Mouse (Mus musculus): ENCODE measurements around the gene Otos. TPM values are rescaled to one million over a fixed set of nuclear protein-coding genes. Genes with fewer than 3 reads are reported as not detected.

Otos gene
- polyA plus RNA-seq, 1 experiment from 2014 or later = 0.54 TPM

DNA sequence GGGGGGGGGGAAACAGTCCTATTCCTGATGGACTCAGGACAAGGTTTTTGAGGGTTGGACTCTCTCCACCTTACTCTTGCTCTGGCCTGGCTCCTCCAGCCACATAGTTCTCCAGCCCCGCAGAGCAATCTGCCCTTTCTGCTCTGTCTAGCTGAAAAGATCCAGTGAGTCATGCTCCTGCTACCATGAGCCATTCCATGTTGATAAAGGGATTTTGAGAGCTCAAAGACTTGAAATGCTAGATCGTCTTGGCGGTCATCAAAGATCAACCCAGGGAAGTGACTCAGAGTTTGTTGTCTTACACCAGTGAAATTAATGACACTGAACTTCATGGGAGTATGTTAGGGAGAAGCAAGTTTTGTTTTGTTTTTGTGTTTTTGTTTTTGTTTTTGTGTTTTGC lies 20.8 kb upstream of the Otos start:
- ATAC-seq (ENCODE audit: low FRiP score, low read depth) = no peak

DNA sequence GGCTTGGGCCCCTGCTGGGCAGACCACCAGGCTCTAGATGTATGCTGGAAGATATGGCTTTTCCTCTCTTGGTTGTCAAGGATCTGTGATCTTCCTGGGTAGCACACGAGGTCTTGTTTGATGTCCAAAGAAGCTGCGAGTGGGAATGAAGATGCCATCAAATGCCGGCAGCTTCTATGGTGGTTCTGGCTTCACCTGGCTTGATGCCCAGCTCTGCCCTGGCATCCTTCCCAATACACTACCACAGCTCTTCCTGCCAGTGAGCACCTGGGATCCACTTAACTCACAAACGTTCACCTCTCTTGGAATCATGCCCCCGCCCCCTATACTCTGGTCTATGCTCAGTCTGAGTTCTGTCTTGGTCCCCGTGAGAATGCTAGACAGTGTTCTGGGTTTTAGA lies 18.5 kb upstream of the Otos start:
- Histone ChIP-seq H3K27me3 (no peaks in the 10 kb centered on the region), H3K36me3 (no peaks in the 10 kb centered on the region), H3K4me3 (no peak overlapping the region), H3K4me1 (replicated peaks) (no peaks in the 10 kb centered on the region), H3K9ac (no peak overlapping the region), H3K4me2 (no peak overlapping the region), H3K27ac (replicated peaks) (no peak overlapping the region), H3K9me3 (no peaks in the 10 kb centered on the region)
- WGBS = 71% methylated on average over 6 of the region's 6 CpGs
- ATAC-seq (ENCODE audit: low FRiP score, low read depth) = no peak

More for the DNA sequence above, 20.8 kb upstream of the Otos start:
- Histone ChIP-seq H3K36me3 (no peaks in the 10 kb centered on the region), H3K27ac (replicated peaks) (no peak overlapping the region), H3K9ac (no peak overlapping the region), H3K27me3 (no peaks in the 10 kb centered on the region), H3K4me3 (no peak overlapping the region), H3K9me3 (no peaks in the 10 kb centered on the region), H3K4me1 (replicated peaks) (no peaks in the 10 kb centered on the region), H3K4me2 (no peak overlapping the region)
- WGBS = 95% methylated on average over 3 of the region's 3 CpGs

DNA sequence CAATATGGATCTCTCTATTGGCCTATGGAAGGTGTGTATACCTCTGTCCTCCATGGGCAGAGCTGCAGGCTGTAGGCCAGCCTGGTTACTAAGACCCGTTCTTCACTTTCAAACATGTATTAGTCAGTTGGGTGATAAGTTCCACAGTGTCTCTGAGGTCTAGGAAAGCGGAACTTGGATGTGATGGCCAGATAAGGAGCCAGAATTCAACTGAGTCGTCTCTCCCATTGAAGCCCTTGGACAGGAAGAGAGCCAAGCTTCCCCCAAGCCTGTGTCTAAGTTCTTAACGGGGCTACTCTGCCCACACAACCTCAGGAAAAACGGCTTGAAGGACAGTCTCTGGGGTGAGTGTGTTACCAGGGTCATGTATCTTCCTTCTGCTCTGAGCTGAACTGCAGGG lies 10.8 kb upstream of the Otos start:
- Histone ChIP-seq H3K27ac (replicated peaks) (no peak overlapping the region), H3K36me3 (no peaks in the 10 kb centered on the region), H3K4me1 (replicated peaks) (no peaks in the 10 kb centered on the region), H3K4me2 (no peak overlapping the region), H3K9me3 (no peaks in the 10 kb centered on the region), H3K4me3 (no peak overlapping the region), H3K27me3 (no peaks in the 10 kb centered on the region; the same call in 1 of the 2 replicates), H3K9ac (no peak overlapping the region)
- ATAC-seq (ENCODE audit: low FRiP score, low read depth) = no peak
- WGBS = 77% methylated on average over 5 of the region's 5 CpGs

DNA sequence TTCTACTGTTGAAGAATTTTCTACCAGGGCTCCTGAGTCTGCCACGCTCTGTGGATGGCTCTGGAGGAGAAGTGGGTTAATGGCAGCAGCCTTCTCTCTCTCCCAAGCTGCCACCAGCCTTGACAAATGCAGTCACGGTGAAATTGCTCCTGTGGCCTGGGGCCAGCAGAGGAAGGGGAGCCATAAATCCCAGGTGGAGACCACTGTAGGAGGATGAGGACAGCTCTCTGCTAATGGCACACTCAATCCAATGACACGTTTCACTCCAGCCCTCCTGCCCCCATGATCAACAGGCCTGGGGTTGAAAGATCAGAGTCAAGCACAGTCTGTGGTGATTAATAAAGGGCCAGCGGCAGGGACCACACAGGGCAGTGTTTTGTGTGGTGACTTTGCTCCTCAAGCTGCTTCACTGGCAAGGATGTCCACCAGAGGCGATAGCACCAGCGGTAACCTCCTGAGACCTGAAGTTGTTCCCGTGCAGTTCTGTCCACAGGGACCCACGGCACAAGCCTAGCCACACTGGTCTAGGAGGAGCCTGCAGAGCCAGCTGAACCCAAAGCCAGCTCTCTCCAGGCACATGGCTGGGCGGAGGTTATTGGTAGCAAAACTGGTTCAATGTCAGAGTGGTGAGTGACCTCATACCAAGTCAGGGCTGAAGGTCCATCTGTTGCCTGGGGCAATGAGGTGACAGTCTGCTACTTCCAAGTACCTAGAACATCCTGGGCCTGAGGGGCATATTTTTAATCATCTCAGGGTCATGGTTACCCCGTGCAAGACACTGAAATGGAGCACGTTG lies 8.6 kb upstream of the Otos start:
- H3K9ac ChIP-seq = no peak overlapping the region
- no peaks in the 10 kb centered on the region for H3K36me3 ChIP-seq
- no peak for ATAC-seq (ENCODE audit: low FRiP score, low read depth)
- no peaks in the 10 kb centered on the region for H3K4me1 ChIP-seq (replicated peaks)
- no peak overlapping the region for H3K4me2 ChIP-seq
- no peaks in the 10 kb centered on the region for H3K9me3 ChIP-seq
- no peak overlapping the region for H3K4me3 ChIP-seq
- no peak overlapping the region for H3K27ac ChIP-seq (replicated peaks)
- no peaks in the 10 kb centered on the region; the same call in 1 of the 2 replicates for H3K27me3 ChIP-seq
- WGBS = 74% methylated on average over 11 of the region's 11 CpGs

DNA sequence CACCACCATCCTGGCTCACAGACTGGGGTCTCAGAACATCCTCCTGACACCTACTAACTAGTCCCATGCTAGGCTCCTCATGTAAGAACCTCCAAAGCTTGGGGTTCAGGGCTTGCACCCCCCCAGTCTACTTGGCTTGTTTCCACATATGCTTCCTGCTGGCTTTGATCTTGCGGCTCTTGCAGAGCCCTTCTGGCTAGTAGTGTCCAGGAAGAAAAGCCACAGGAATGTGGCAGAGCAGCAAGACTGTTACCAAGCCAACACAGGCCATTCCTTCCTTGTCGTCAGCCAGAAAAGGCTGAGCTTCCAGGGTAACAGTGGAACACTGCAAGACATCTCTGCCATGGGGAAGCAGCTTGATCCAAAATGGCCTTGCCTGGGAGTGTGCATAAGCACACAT lies 6.0 kb upstream of the Otos start:
- H3K36me3 ChIP-seq = no peaks in the 10 kb centered on the region
- 49% methylated on average over 2 of the region's 2 CpGs for WGBS
- H3K4me1 ChIP-seq (replicated peaks) = no peaks in the 10 kb centered on the region; the same call in 1 of the 2 replicates
- no peak overlapping the region for H3K9ac ChIP-seq
- no peak overlapping the region for H3K4me3 ChIP-seq
- no peak overlapping the region for H3K27ac ChIP-seq (replicated peaks)
- no peaks in the 10 kb centered on the region for H3K9me3 ChIP-seq
- no peaks in the 10 kb centered on the region; the same call in 1 of the 2 replicates for H3K27me3 ChIP-seq
- no peak overlapping the region for H3K4me2 ChIP-seq
- no peak for ATAC-seq (ENCODE audit: low FRiP score, low read depth)

DNA sequence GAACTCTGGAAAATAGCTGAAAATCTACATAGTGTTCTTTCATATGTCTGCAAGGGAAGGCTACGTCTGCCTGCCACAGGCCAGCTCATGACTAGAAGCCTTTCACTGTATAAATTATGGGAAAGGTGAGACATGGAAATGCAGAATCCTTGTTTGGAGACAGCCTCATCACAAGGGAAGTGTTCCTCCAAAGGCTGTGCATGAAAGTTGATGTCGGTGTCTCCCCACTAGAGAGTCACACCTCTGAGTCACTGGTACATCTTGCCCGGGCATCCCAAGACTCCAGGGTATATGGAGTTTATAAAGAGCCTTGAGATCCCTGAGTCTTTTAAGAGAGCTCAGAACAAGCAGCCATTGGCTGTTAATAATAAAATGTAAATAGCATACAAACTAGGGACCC lies 4.5 kb upstream of the Otos start:
- Histone ChIP-seq H3K9ac (no peak overlapping the region), H3K27me3 (no peaks in the 10 kb centered on the region; the same call in 1 of the 2 replicates), H3K9me3 (no peaks in the 10 kb centered on the region), H3K4me3 (no peak overlapping the region), H3K27ac (replicated peaks) (no peak overlapping the region), H3K4me1 (replicated peaks) (no peaks in the 10 kb centered on the region; the same call in 1 of the 2 replicates), H3K4me2 (no peak overlapping the region), H3K36me3 (no peaks in the 10 kb centered on the region)
- WGBS = 92% methylated on average over 3 of the region's 3 CpGs
- ATAC-seq (ENCODE audit: low FRiP score, low read depth) = no peak

DNA sequence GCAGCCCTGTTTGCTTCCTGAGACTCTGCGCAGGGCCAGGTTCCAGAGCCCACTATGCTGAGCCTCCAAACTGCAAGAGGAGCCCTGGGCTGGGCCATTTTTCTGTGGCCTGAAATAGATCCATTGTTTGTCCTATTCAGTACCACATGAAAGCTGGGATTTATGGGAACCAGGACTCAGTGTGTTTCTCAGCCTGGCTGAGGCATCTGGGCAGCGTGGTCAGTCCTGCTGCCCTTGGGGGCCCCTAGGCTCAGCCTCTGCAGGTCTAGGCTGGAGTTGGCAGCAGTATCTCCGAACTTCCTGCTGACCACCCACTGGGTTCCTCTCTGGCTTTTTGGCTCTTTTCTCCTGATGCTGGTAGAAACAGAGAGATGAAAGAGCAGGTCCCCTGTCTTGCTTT lies 2.8 kb upstream of the Otos start:
- no peak for ATAC-seq (ENCODE audit: low FRiP score, low read depth)
- H3K9ac ChIP-seq = no peak overlapping the region
- no peak overlapping the region for H3K4me2 ChIP-seq
- no peak overlapping the region for H3K4me3 ChIP-seq
- H3K4me1 ChIP-seq (replicated peaks) = peaks cover 6% of the 10 kb centered on the region
- H3K27ac ChIP-seq (replicated peaks) = no peak overlapping the region
- WGBS = 55% methylated on average over 3 of the region's 3 CpGs
- H3K9me3 ChIP-seq = no peaks in the 10 kb centered on the region
- H3K36me3 ChIP-seq = no peaks in the 10 kb centered on the region
- H3K27me3 ChIP-seq = no peaks in the 10 kb centered on the region; the same call in 1 of the 2 replicates

DNA sequence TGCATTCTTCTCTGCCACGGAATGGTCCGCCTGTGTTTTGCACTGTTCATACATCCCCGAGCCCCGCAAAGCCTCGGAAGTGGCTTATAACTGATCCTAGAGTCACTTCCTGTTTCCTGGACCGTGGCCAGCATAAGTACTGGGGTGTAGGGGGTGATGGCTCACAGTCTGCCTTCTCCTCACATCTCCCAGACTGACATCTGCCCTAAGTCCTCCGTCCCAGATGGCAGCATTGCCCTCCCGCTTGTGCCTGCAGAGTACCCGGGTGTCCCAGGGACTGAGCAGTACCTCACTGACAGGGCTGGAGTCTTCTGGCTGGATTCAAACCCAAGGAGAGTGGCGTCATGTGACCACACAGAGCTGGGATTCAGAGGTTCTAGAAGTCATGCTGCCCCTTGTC lies 444 bp downstream of the Otos start:
- Histone ChIP-seq H3K27me3 (no peaks in the 10 kb centered on the region), H3K27ac (replicated peaks) (no peak overlapping the region), H3K36me3 (no peaks in the 10 kb centered on the region), H3K4me1 (replicated peaks) (peaks cover 6% of the 10 kb centered on the region), H3K9me3 (no peaks in the 10 kb centered on the region), H3K4me2 (peak overlapping the region; percentile 30; the same call in 1 of the 2 replicates), H3K4me3 (no peak overlapping the region), H3K9ac (no peak overlapping the region)
- WGBS = 50% methylated on average over 10 of the region's 10 CpGs
- peak; percentile 12; the same call in 1 of the 2 replicates for ATAC-seq (ENCODE audit: low FRiP score, low read depth)

DNA sequence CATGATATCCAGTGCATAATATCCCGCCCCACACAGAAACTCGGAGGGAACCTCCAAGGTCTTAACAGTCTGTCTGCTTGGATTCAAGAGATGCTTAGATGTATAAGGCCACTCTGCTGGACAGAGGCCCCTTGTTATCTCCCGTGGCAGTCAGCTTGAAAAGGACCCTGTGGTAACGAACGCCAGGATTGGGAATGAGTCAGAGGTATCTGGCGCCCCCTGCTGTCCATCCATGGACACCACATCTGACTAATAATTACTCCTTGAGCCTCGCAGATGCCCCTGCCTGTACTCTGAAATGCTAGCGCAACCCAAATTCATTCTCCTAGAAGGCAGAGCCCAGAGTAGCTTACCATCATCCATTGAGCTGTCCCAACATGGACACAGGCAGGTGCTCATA lies 889 bp downstream of the Otos start:
- no peaks in the 10 kb centered on the region for H3K9me3 ChIP-seq
- WGBS = 9% methylated on average over 8 of the region's 8 CpGs
- H3K4me1 ChIP-seq (replicated peaks) = peaks cover 7% of the 10 kb centered on the region
- ATAC-seq (ENCODE audit: low FRiP score, low read depth) = peak; percentile 63
- H3K36me3 ChIP-seq = no peaks in the 10 kb centered on the region
- no peak overlapping the region for H3K9ac ChIP-seq
- no peak overlapping the region for H3K4me3 ChIP-seq
- no peaks in the 10 kb centered on the region for H3K27me3 ChIP-seq
- no peak overlapping the region for H3K27ac ChIP-seq (replicated peaks)
- peak overlapping the region; percentile 30; the same call in 1 of the 2 replicates for H3K4me2 ChIP-seq

DNA sequence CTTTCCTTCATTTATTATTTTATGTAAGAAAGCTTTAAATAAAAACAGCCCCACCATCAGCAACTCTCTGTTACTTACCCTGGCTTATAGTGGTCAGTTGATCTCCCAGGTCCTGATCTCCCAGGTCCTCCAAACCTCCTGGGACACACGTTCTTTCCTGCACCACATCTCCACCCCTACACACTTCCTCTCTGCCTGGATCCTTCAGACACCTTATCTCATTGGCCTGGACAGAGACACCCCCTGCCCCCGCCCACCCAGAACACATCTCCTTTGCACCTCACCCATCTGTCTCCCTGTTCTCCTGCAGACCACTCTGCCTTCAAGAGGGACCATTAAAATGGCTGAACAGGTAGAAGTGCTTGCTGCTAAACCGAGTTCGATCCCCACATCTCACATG lies 1.6 kb downstream of the Otos start:
- H3K4me3 ChIP-seq = no peak overlapping the region
- no peak overlapping the region for H3K9ac ChIP-seq
- WGBS = 79% methylated on average over 4 of the region's 4 CpGs

DNA sequence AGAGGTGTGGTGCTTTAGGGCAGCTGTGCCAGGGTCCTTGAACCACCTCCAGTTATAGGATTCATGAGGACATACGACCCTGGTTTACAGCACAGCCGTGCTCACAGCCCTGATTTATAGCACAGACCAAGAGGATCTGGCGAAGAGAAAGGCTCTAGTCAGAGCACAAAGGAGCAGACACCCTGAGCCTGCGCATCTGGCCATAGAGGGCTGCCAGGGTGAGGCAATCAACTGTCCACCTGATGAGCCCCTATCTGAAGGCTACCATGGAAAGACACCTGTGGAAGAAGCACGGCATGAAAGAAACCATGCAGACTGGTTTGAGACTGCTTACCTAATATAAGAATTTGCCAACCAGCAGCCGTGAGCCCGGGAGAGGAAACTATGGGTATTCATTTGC lies 2.0 kb downstream of the Otos start:
- no peak overlapping the region for H3K4me2 ChIP-seq
- ATAC-seq (ENCODE audit: low FRiP score, low read depth) = no peak

More for the DNA sequence above, 1.6 kb downstream of the Otos start:
- H3K4me2 ChIP-seq = no peak overlapping the region
- H3K9me3 ChIP-seq = no peaks in the 10 kb centered on the region
- H3K4me1 ChIP-seq (replicated peaks) = peaks cover 14% of the 10 kb centered on the region
- H3K27ac ChIP-seq (replicated peaks) = no peak overlapping the region
- H3K36me3 ChIP-seq = no peaks in the 10 kb centered on the region
- no peaks in the 10 kb centered on the region for H3K27me3 ChIP-seq
- no peak for ATAC-seq (ENCODE audit: low FRiP score, low read depth)

DNA sequence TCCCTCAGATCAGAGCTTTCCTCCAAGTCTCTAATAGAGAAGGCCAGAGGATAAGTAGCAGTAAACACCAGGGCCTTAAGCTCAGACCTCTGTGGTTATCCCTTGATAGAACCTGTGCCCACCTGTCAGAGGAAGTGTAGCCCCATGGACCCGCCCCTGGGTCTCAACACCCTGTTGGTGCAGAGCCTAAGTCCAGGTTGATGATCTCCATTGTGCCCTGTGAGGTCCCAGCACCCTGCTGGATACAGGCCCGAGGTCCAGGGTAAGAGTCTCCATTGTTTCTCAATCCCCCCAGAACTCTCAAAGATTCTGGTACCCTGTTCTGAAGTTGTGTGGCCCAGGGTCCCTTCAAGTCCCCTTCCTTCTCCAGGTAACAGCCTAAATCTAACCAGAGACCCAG lies 2.5 kb downstream of the Otos start:
- no peak overlapping the region for H3K4me3 ChIP-seq
- no peaks in the 10 kb centered on the region for H3K36me3 ChIP-seq
- ATAC-seq (ENCODE audit: low FRiP score, low read depth) = no peak
- H3K27ac ChIP-seq (replicated peaks) = no peak overlapping the region
- H3K9me3 ChIP-seq = no peaks in the 10 kb centered on the region
- WGBS = 66% methylated on average over 2 of the region's 2 CpGs
- H3K27me3 ChIP-seq = no peaks in the 10 kb centered on the region
- peaks cover 16% of the 10 kb centered on the region for H3K4me1 ChIP-seq (replicated peaks)
- no peak overlapping the region for H3K9ac ChIP-seq
- no peak overlapping the region for H3K4me2 ChIP-seq

More for the DNA sequence above, 2.0 kb downstream of the Otos start:
- no peaks in the 10 kb centered on the region for H3K9me3 ChIP-seq
- H3K4me1 ChIP-seq (replicated peaks) = peaks cover 15% of the 10 kb centered on the region
- no peak overlapping the region for H3K9ac ChIP-seq
- H3K27me3 ChIP-seq = no peaks in the 10 kb centered on the region
- 84% methylated on average over 7 of the region's 7 CpGs for WGBS
- no peak overlapping the region for H3K4me3 ChIP-seq
- H3K27ac ChIP-seq (replicated peaks) = no peak overlapping the region
- no peaks in the 10 kb centered on the region for H3K36me3 ChIP-seq
